Mouse (Mus musculus): ENCODE results near the gene Gata1. TPM values are rescaled to one million over a fixed set of nuclear protein-coding genes. Genes with fewer than 3 reads are reported as not detected.
A peak's percentile ranks its signal among the peaks of the same experiment; 100 is the strongest.
"Not testable (repeated sequence)": the region's sequence is repeated elsewhere in the genome, so short reads cannot be mapped to it uniquely, and the experiment has no call there.

Gata1 gene
- 0.93 and 2.5 TPM in 2 replicates for polyA plus RNA-seq (2015; fragmentation: Nextera tagmentation; extraction: Ambion mirVana)

DNA sequence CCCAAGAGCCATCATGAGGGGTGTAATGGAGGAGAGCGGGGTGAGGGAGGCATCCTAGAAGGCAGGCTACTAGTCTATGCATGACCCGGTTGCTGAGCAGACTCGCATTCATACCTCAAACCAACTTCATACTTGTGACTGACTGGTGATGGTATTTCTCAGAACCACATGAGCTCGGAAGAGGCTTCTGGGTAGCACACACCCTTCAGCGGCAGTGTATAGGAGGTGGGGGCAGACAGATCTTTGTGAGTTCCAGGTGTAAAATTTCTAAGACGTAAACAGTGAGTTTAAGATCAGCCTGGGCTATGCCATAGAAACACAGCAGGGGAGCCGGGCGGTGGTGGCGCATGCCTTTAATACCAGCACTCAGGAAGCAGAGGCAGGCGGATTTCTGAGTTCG, at the start of gene Gata1:
Gene Gata1, minus strand, starts transcription at position 180 of the 400 bp plus-strand sequence.
- WGBS = 91% methylated on average over 11 of the region's 11 CpGs
- no peak for ATAC-seq

DNA sequence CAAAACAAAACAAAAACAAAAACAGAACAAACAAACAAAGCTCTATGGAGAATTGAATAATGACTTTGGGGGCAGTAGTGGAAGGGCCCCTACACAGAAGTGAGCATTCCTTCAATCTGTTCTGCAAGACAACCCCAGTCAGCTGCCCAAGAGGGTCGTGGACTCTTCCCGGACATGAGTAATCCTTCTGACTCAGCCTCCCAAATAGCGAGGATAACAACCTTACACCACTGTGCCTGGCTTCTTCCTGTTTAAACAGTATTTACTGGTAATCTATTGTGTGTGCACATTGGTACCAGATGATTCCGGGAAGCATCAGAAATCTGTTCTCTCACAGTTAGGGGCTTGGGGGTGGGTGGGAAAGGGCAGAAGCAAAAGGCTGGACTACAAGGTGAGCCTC, 48.9 kb upstream of the Gata1 start:
- 68% methylated on average over 4 of the region's 4 CpGs for WGBS
- no peaks in the 10 kb centered on the region for H3K4me1 ChIP-seq (ENCODE audit: control insufficient read depth, insufficient read depth, low read length)
- H3K4me2 ChIP-seq (ENCODE audit: low read depth, low read length) = no peak overlapping the region
- no peak for ATAC-seq
- H3K4me3 ChIP-seq (ENCODE audit: low read length) = no peak overlapping the region
- H3K27me3 ChIP-seq (replicated peaks; ENCODE audit: control insufficient read depth, insufficient read depth, low read length) = no peaks in the 10 kb centered on the region
- H3K36me3 ChIP-seq (ENCODE audit: control insufficient read depth, insufficient read depth, low read length) = no peaks in the 10 kb centered on the region
- no peak overlapping the region for H3K9ac ChIP-seq (ENCODE audit: low read depth, low read length)
- no peaks in the 10 kb centered on the region for H3K9me3 ChIP-seq (ENCODE audit: control insufficient read depth, low read length)
- no peak overlapping the region for H3K27ac ChIP-seq (ENCODE audit: low read length)

More for the DNA sequence above, at the start of gene Gata1:
- Histone ChIP-seq H3K4me1 (ENCODE audit: control insufficient read depth, insufficient read depth, low read length) (no peaks in the 10 kb centered on the region), H3K36me3 (ENCODE audit: control insufficient read depth, insufficient read depth, low read length) (no peaks in the 10 kb centered on the region), H3K4me2 (ENCODE audit: low read depth, low read length) (no peak within 1 kb of the TSS), H3K9me3 (ENCODE audit: control insufficient read depth, low read length) (no peaks in the 10 kb centered on the region), H3K9ac (ENCODE audit: low read depth, low read length) (no peak within 1 kb of the TSS), H3K4me3 (ENCODE audit: low read length) (no peak within 1 kb of the TSS), H3K27ac (ENCODE audit: low read length) (no peak within 1 kb of the TSS), H3K27me3 (replicated peaks; ENCODE audit: control insufficient read depth, insufficient read depth, low read length) (no peaks in the 10 kb centered on the region)

DNA sequence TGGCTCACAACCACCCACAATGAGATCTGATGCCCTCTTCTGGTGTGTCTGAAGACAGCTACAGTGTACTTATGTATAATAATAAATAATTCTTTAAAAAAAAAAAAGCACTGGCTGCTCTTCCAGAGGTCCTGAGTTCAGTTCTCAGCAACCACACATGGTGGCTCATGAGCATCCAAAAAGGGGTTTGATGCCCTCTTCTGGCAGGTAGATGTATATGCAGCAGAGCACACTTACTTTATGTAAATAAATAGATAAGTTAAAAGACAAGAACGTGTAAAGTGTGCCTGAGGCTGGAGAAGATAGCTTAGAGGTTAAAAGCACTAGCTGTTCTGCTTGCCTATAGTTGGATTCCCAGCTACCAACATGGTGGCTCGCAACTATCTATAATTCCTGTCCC, 46.9 kb upstream of the Gata1 start:
- H3K4me1 ChIP-seq (ENCODE audit: control insufficient read depth, insufficient read depth, low read length) = no peaks in the 10 kb centered on the region
- H3K27me3 ChIP-seq (replicated peaks; ENCODE audit: control insufficient read depth, insufficient read depth, low read length) = no peaks in the 10 kb centered on the region
- WGBS = 52% methylated on average over 2 of the region's 2 CpGs

DNA sequence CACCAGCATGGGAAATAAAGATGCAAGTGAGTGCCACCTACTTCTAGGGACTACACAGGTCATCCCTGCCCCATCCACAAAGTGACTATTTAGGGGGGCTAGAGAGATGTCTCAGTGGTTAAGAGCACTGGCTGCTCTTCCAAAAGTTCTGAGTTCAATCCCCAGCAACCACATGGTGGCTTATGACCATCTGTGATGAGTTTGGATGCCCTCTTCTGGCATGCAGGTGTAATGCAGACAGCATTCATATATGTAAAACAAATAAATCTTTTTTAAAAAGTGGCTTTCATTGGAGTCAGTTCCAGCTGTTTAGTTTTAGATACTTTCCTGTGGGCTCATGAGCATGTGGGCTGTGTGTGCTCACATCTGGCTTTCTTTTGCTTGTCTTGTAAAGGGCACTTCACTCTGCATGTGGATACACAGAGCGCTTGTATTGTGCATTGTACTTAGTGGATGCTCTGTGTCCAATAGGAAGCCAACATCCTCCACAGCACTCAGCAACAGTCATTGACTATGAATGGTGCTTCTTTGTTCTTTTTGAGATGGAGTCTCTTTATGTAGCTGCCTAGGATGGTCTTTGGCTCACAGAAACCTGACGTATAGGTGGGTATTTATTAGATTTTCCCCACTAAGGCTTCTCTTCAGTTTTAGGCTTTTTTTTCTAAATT, 42.4 kb upstream of the Gata1 start:
- ATAC-seq = no peak
- Histone ChIP-seq H3K4me2 (ENCODE audit: low read depth, low read length) (no peak overlapping the region), H3K27me3 (replicated peaks; ENCODE audit: control insufficient read depth, insufficient read depth, low read length) (no peaks in the 10 kb centered on the region), H3K4me1 (ENCODE audit: control insufficient read depth, insufficient read depth, low read length) (no peaks in the 10 kb centered on the region), H3K36me3 (ENCODE audit: control insufficient read depth, insufficient read depth, low read length) (no peaks in the 10 kb centered on the region), H3K27ac (ENCODE audit: low read length) (no peak overlapping the region), H3K4me3 (ENCODE audit: low read length) (no peak overlapping the region), H3K9me3 (ENCODE audit: control insufficient read depth, low read length) (no peaks in the 10 kb centered on the region), H3K9ac (ENCODE audit: low read depth, low read length) (no peak overlapping the region)
- 80% methylated on average over 2 of the region's 2 CpGs for WGBS

More for the DNA sequence above, 46.9 kb upstream of the Gata1 start:
- H3K4me3 ChIP-seq (ENCODE audit: low read length) = no peak overlapping the region
- no peak overlapping the region for H3K9ac ChIP-seq (ENCODE audit: low read depth, low read length)
- H3K27ac ChIP-seq (ENCODE audit: low read length) = no peak overlapping the region
- H3K4me2 ChIP-seq (ENCODE audit: low read depth, low read length) = no peak overlapping the region
- ATAC-seq = no peak
- no peaks in the 10 kb centered on the region for H3K9me3 ChIP-seq (ENCODE audit: control insufficient read depth, low read length)
- H3K36me3 ChIP-seq (ENCODE audit: control insufficient read depth, insufficient read depth, low read length) = no peaks in the 10 kb centered on the region

DNA sequence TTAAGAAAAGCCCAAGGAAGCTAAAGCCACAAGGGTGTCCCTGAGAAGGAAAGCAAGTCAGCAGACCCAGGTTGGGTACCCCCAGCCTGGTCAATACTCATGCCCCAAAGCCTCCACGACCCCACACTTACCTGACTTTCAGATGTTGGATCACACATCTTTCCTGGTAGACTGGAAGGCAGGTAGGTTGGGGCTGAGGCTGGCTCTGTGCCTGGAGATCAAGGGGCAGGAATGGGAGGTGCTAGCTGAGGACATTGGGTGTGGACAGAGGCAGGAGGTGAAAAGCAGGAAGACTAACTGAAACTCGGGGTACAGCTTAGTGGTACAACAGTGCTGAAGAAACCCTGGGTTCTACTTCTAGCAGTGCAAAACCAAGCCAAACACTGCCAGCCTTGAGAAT, 40.4 kb upstream of the Gata1 start, which contains the start of gene Glod5:
Gene Glod5, minus strand, starts transcription at position 207 of the 400 bp plus-strand sequence.
- WGBS = 47% methylated on average over 2 of the region's 2 CpGs
- Histone ChIP-seq H3K9me3 (ENCODE audit: control insufficient read depth, low read length) (no peaks in the 10 kb centered on the region), H3K27ac (ENCODE audit: low read length) (no peak within 1 kb of the TSS), H3K4me1 (ENCODE audit: control insufficient read depth, insufficient read depth, low read length) (no peaks in the 10 kb centered on the region), H3K4me2 (ENCODE audit: low read depth, low read length) (no peak within 1 kb of the TSS), H3K36me3 (ENCODE audit: control insufficient read depth, insufficient read depth, low read length) (no peaks in the 10 kb centered on the region), H3K27me3 (replicated peaks; ENCODE audit: control insufficient read depth, insufficient read depth, low read length) (no peaks in the 10 kb centered on the region), H3K4me3 (ENCODE audit: low read length) (no peak within 1 kb of the TSS), H3K9ac (ENCODE audit: low read depth, low read length) (no peak within 1 kb of the TSS)
- ATAC-seq = peak; percentile 31; the same call in 1 of the 2 replicates

DNA sequence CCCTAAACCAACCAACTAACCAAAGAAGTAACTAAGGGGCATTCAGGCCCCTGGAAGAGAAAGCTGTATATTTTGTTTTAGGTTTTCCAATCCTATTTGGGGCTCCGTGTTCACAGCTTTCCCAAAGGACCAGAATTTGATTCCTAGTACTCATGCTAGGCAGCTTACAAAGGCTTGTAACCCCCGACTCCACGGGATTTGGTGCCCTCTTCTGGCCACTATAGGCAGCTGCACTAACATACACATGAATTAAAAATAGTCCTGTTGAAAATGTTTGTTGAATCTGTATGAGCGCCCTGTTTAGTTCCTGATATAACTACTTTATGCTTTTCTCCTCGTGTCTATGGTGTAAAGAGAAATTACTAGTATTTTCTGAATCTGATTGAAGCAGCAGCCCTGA, 39.3 kb upstream of the Gata1 start:
- no peak for ATAC-seq
- Histone ChIP-seq H3K27me3 (replicated peaks; ENCODE audit: control insufficient read depth, insufficient read depth, low read length) (no peaks in the 10 kb centered on the region), H3K9me3 (ENCODE audit: control insufficient read depth, low read length) (no peaks in the 10 kb centered on the region), H3K4me1 (ENCODE audit: control insufficient read depth, insufficient read depth, low read length) (no peaks in the 10 kb centered on the region), H3K4me3 (ENCODE audit: low read length) (no peak overlapping the region), H3K4me2 (ENCODE audit: low read depth, low read length) (no peak overlapping the region), H3K27ac (ENCODE audit: low read length) (no peak overlapping the region), H3K36me3 (ENCODE audit: control insufficient read depth, insufficient read depth, low read length) (no peaks in the 10 kb centered on the region), H3K9ac (ENCODE audit: low read depth, low read length) (no peak overlapping the region)
- WGBS = 14% methylated on average over 5 of the region's 5 CpGs

DNA sequence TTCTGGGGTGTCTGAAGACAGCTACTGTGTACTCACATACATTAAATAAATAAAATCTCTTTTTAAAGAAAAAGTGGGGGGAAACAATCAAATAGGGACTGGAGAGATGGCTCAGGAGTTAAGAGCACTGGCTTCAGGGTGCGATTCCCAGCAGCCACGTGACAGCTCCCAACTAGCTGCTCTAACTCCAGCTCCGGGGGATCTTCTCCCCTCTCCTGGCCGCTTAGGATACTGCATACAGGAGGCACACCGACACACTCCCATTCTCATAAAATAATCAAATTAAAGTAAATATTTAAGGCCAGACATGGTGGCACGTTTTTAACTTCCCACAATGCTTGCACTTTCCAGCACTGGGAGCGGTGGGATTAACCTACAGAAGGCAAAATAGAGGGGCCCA, 37.8 kb upstream of the Gata1 start:
- H3K4me2 ChIP-seq (ENCODE audit: low read depth, low read length); H3K36me3 ChIP-seq (ENCODE audit: control insufficient read depth, insufficient read depth, low read length); H3K4me3 ChIP-seq (ENCODE audit: low read length); H3K9ac ChIP-seq (ENCODE audit: low read depth, low read length); H3K9me3 ChIP-seq (ENCODE audit: control insufficient read depth, low read length); H3K27me3 ChIP-seq (replicated peaks; ENCODE audit: control insufficient read depth, insufficient read depth, low read length); H3K27ac ChIP-seq (ENCODE audit: low read length); ATAC-seq; H3K4me1 ChIP-seq (ENCODE audit: control insufficient read depth, insufficient read depth, low read length): not testable (repeated sequence)
- 20% methylated on average over 7 of the region's 7 CpGs for WGBS

DNA sequence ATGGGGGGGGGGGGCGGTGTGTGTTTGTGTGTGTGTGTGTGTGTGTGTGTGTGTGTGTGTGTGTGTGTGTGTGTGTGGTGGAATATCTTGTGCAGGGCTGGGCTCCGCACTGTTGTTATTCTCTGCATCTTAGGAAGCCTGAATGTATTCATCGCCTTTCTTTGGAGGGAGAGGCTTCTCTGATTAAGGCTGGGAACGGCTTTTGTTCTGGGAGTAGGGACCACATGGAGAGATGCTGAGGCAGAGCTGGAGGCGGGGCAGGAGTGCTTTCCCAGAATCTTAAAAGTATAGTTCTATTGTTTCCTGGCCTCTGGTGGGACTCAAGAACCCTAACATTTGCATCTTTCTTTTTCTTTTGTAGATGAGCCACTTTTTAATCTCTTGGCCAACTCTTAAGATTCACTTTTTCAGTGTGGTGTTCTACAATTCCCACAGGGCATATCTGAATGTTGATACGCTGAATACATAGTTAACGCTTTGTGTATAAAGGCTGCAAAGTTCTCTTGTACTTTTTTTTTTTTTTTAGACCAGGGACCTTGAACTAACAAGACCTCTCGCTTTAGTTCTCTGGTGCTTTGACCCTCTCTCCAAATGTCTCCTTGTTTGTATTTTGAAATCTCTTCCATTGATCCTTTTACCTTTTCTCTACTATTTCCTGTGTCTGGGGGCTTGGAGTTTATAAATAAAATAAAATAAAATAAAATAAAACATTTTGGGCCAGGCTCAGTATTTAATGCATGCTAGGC, 35.9 kb upstream of the Gata1 start:
- Histone ChIP-seq H3K27ac (ENCODE audit: low read length) (no peak overlapping the region), H3K9ac (ENCODE audit: low read depth, low read length) (no peak overlapping the region), H3K4me2 (ENCODE audit: low read depth, low read length) (no peak overlapping the region), H3K9me3 (ENCODE audit: control insufficient read depth, low read length) (no peaks in the 10 kb centered on the region), H3K4me1 (ENCODE audit: control insufficient read depth, insufficient read depth, low read length) (no peaks in the 10 kb centered on the region), H3K4me3 (ENCODE audit: low read length) (no peak overlapping the region), H3K36me3 (ENCODE audit: control insufficient read depth, insufficient read depth, low read length) (no peaks in the 10 kb centered on the region), H3K27me3 (replicated peaks; ENCODE audit: control insufficient read depth, insufficient read depth, low read length) (no peaks in the 10 kb centered on the region)
- WGBS = 59% methylated on average over 7 of the region's 8 CpGs
- no peak for ATAC-seq

DNA sequence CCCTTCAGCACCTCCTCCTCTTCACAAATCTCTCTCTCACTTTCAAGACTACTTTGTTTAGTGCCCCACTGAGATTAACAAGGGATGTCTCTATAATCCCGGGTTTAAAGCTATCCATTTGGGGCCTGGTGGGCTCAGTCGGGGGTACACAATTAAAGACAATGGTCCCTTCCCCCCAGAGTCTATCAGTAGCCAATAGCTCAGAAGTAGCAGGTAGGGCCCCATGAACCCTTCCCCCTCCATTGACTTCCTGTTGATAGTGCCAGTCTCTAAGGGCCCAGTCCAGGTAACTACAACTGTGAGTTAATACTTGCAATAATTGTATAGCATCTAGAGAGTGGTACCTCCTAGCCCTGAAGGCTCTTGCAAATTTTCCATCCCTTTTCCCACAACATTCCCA, 35.3 kb upstream of the Gata1 start:
- Histone ChIP-seq H3K4me1 (ENCODE audit: control insufficient read depth, insufficient read depth, low read length) (no peaks in the 10 kb centered on the region), H3K9me3 (ENCODE audit: control insufficient read depth, low read length) (no peaks in the 10 kb centered on the region), H3K27me3 (replicated peaks; ENCODE audit: control insufficient read depth, insufficient read depth, low read length) (no peaks in the 10 kb centered on the region), H3K4me2 (ENCODE audit: low read depth, low read length) (no peak overlapping the region), H3K9ac (ENCODE audit: low read depth, low read length) (no peak overlapping the region), H3K4me3 (ENCODE audit: low read length) (no peak overlapping the region), H3K36me3 (ENCODE audit: control insufficient read depth, insufficient read depth, low read length) (no peaks in the 10 kb centered on the region), H3K27ac (ENCODE audit: low read length) (no peak overlapping the region)
- 15% methylated on average over 2 of the region's 2 CpGs for WGBS
- ATAC-seq = no peak
